Mouse (Mus musculus) embryonic facial prominence, embryonic 13.5 days (tissue): ENCODE measurements around the gene Sapcd1. TPM values are rescaled to one million over a fixed set of nuclear protein-coding genes. Genes with fewer than 3 reads are reported as not detected.

Experiments
- ATAC-seq: fragments of 200-750 bp; cut with Nextera tagmentation; 2 replicates; pipeline ENCODE4 v1.8.0; 2017; ENCODE audit warnings: low read depth; ENCODE audit not compliant: insufficient number of reproducible peaks, insufficient read depth, low FRiP score, low TSS enrichment
- H3K27ac ChIP-seq: fragments of 300-500 bp; sonication (generic); 2 replicates; pipeline ENCODE4 v1.5.1; 2015; ENCODE audit warnings: moderate library complexity, mild to moderate bottlenecking, inconsistent platforms
- H3K27me3 ChIP-seq: fragments of 300-500 bp; sonication (generic); 2 replicates; pipeline ENCODE4 v1.6.1; 2015; ENCODE audit warnings: mild to moderate bottlenecking, inconsistent platforms
- H3K36me3 ChIP-seq: fragments of 300-500 bp; sonication (generic); 2 replicates; pipeline ENCODE4 v1.6.1; 2015; ENCODE audit warnings: mild to moderate bottlenecking, inconsistent platforms
- H3K4me1 ChIP-seq: fragments of 300-500 bp; sonication (generic); 2 replicates; pipeline ENCODE4 v1.6.1; 2015; ENCODE audit warnings: inconsistent platforms
- H3K4me2 ChIP-seq: fragments of 300-500 bp; sonication (generic); 2 replicates; pipeline ENCODE4 v1.6.1; 2015; ENCODE audit warnings: moderate library complexity, mild to moderate bottlenecking, inconsistent platforms
- H3K4me3 ChIP-seq: fragments of 300-500 bp; sonication (generic); 2 replicates; pipeline ENCODE4 v1.5.1; 2015; ENCODE audit warnings: mild to moderate bottlenecking, inconsistent platforms
- H3K9ac ChIP-seq: fragments of 300-500 bp; sonication (generic); 2 replicates; pipeline ENCODE4 v1.6.1; 2015; ENCODE audit warnings: mild to moderate bottlenecking, inconsistent platforms
- H3K9me3 ChIP-seq: fragments of 300-500 bp; sonication (generic); 2 replicates; pipeline ENCODE4 v1.6.1; 2016; ENCODE audit warnings: inconsistent platforms
- WGBS: fragments of 180-500 bp; shearing (Covaris S2); methylation state at CpG from one replicate; pipeline ENCODE4 v1.1.7; 2015; ENCODE audit warnings: mixed read lengths; 5-methylcytosine and 5-hydroxymethylcytosine counted together
- polyA plus RNA-seq: library from polyadenylated mRNA; unstranded; fragments of >200 nt; fragmentation: Nextera tagmentation; extraction: Ambion mirVana; gene quantifications from 2 replicates; pipeline ENCODE4 v1.2.1, GENCODE M21; 2015

Gene Sapcd1
- polyA plus RNA-seq, 1 experiment from 2014 or later: 19.5 TPM

DNA sequence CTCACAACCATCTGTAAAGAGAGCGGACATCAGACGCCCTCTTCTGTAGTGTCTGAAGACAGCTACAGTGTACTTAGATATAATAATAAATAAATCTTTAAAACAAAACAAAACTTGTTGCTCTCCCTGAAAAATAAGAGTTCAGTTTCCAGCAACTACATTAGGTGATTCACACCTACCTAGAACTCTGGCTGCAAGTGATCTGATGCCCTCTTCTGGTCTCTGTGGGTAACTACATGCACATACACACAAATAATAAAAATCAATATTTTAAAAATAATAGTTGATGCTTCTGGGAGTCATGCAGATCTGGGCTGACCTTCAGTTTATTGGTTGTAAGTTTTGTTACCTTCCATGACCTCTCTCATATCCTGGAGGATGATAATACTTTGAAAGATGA lies 43.6 kb downstream of the Sapcd1 start:
- no peak overlapping the region for H3K9ac ChIP-seq
- peaks cover 13% of the 10 kb centered on the region for H3K4me1 ChIP-seq
- no peaks in the 10 kb centered on the region for H3K9me3 ChIP-seq
- no peak overlapping the region for H3K27ac ChIP-seq
- no peak for ATAC-seq
- H3K27me3 ChIP-seq: no peaks in the 10 kb centered on the region
- peaks cover 32% of the 10 kb centered on the region for H3K36me3 ChIP-seq
- H3K4me2 ChIP-seq: no peak overlapping the region
- H3K4me3 ChIP-seq: no peak overlapping the region
- WGBS: 76% methylated on average over 2 of the region's 2 CpGs

- H3K27ac ChIP-seq: peak overlapping the region; percentile 100
- peak overlapping the region; percentile 87 for H3K4me3 ChIP-seq
- H3K36me3 ChIP-seq: peaks cover 20% of the 10 kb centered on the region
- WGBS: under 1% methylated on average over 15 of the region's 15 CpGs
- peak overlapping the region; percentile 94 for H3K9ac ChIP-seq
- peaks cover 13% of the 10 kb centered on the region for H3K4me1 ChIP-seq
- no peaks in the 10 kb centered on the region for H3K9me3 ChIP-seq
- ATAC-seq: no peak
- peak overlapping the region; percentile 88 for H3K4me2 ChIP-seq
- no peaks in the 10 kb centered on the region for H3K27me3 ChIP-seq
Measured at GRCm38 (mm10) chr17:34982328-34982727, 45.5 kb downstream of the Sapcd1 start.

DNA sequence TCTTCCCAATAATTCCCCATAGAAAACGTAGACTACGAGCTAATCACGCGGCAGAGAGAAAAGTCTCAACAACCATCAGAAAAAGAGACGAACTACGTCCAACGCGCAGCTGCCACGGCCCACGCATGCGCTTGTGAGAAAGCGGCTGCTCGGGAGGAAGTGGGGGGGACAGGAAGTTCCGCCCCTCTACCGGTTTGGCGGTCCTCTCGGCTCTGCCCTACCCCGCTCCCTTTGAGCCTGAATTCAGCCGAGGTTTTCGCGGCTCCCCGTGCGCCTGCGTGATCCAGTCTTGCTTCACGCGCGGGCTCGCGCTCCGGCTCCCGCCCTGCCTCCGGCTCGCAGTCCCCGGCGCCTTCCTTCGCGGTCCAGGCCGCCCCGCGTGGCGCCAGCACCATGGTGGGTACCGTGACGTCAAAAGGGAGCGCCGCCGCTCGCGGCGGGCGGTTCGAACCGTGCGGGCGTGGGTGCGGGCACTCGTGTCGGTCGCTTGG lies 46.1 kb downstream of the Sapcd1 start, which contains the start of gene Lsm2:
Lsm2 (plus strand) TSS at position 173 of the 491 bp plus-strand sequence.
- H3K9ac ChIP-seq: peak within 1 kb of the TSS; percentile 94
- H3K4me1 ChIP-seq: peaks cover 13% of the 10 kb centered on the region
- H3K27me3 ChIP-seq: no peaks in the 10 kb centered on the region
- peaks cover 22% of the 10 kb centered on the region for H3K36me3 ChIP-seq
- peak; percentile 89 for ATAC-seq
- under 1% methylated on average over 58 of the region's 58 CpGs for WGBS
- peak within 1 kb of the TSS; percentile 88 for H3K4me2 ChIP-seq
- H3K27ac ChIP-seq: peak within 1 kb of the TSS; percentile 100
- H3K4me3 ChIP-seq: peak within 1 kb of the TSS; percentile 87
- H3K9me3 ChIP-seq: no peaks in the 10 kb centered on the region

DNA sequence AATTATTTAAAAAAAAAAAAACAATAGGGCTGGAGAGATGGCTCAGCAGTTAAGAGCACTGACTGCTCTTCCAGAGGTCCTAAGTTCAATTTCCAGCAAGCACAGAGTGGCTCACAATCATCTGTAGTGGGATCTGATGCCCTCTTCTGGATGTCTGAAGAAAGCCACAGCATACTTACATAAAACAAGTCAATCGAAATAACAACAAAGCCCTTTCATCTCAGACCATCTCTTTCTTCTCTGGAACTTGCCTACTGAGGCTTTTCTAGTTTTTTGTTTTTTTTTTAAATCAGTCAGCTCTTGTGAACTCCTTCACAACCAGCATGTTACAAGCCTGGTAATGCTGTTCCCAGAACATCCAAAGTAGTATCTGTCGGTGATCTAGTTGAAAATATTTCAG lies 47.2 kb downstream of the Sapcd1 start:
- Histone ChIP-seq H3K36me3 (peaks cover 11% of the 10 kb centered on the region), H3K4me2 (peak overlapping the region; percentile 88), H3K4me1 (peaks cover 13% of the 10 kb centered on the region), H3K9me3 (no peaks in the 10 kb centered on the region), H3K27ac (no peak overlapping the region), H3K4me3 (peak overlapping the region; percentile 87), H3K9ac (peak overlapping the region; percentile 94), H3K27me3 (no peaks in the 10 kb centered on the region)
- no peak for ATAC-seq
- 10% methylated on average over 2 of the region's 2 CpGs for WGBS

DNA sequence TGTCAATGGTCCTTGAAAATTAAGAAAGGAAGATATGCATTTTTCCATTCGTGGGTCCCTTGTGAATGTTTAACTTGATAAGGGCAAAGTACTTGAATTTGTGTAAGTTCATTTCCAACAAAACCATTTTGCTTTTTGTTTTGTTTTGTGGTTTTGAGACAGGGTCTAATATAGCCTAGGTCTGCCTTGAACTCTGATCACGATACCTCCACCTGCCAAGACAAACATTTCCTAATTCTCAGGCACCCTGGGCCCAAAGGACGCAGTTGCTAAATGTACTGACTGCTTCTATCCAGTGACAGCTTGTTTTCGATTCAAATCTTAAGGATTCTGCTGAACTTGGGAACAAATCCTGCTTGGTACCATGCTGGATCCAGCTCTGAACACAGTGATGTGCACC lies 48.2 kb downstream of the Sapcd1 start:
- Histone ChIP-seq H3K9ac (no peak overlapping the region), H3K4me3 (no peak overlapping the region), H3K27ac (no peak overlapping the region), H3K27me3 (no peaks in the 10 kb centered on the region), H3K4me2 (no peak overlapping the region), H3K36me3 (0 out of 2 replicates have a peak, but pooled peaks cover 2% of the 10 kb centered on the region), H3K4me1 (peaks cover 13% of the 10 kb centered on the region), H3K9me3 (no peaks in the 10 kb centered on the region)
- WGBS: 94% methylated on average over 4 of the region's 4 CpGs
- no peak for ATAC-seq

GRCm38 (mm10) chr17:34978239-34978638 lies 49.6 kb downstream of the Sapcd1 start:
- H3K27ac ChIP-seq: no peak overlapping the region
- no peak overlapping the region for H3K9ac ChIP-seq
- ATAC-seq: no peak
- H3K36me3 ChIP-seq: 0 out of 2 replicates have a peak, but pooled peaks cover 2% of the 10 kb centered on the region
- WGBS: 89% methylated on average over 27 of the region's 27 CpGs
- no peaks in the 10 kb centered on the region for H3K9me3 ChIP-seq
- no peak overlapping the region for H3K4me2 ChIP-seq
- peaks cover 4% of the 10 kb centered on the region; the same call in 1 of the 2 replicates for H3K27me3 ChIP-seq
- peaks cover 13% of the 10 kb centered on the region for H3K4me1 ChIP-seq
- no peak overlapping the region for H3K4me3 ChIP-seq

DNA sequence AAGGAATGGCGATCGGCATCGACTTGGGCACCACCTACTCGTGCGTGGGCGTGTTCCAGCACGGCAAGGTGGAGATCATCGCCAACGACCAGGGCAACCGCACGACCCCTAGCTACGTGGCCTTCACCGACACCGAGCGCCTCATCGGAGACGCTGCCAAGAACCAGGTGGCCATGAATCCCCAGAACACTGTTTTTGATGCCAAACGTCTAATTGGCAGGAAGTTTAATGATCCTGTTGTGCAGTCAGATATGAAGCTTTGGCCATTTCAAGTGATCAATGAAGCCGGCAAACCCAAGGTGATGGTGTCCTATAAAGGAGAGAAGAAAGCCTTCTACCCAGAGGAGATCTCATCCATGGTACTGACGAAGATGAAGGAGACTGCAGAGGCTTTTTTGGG lies 50.8 kb downstream of the Sapcd1 start:
- no peak for ATAC-seq
- Histone ChIP-seq H3K4me2 (no peak overlapping the region), H3K9ac (no peak overlapping the region), H3K4me3 (no peak overlapping the region), H3K4me1 (peaks cover 12% of the 10 kb centered on the region), H3K36me3 (0 out of 2 replicates have a peak, but pooled peaks cover 2% of the 10 kb centered on the region), H3K27me3 (peaks cover 4% of the 10 kb centered on the region; the same call in 1 of the 2 replicates), H3K9me3 (no peaks in the 10 kb centered on the region), H3K27ac (no peak overlapping the region)
- 94% methylated on average over 20 of the region's 20 CpGs for WGBS

Other genes with a start within 250 kb of the Sapcd1 start
- not detected in 2 replicates for gene Cyp21a1, start 223.5 kb downstream of the Sapcd1 start, polyA plus RNA-seq
- 25.4 and 29.4 TPM in 2 replicates for gene Stk19, start 191.1 kb downstream of the Sapcd1 start, polyA plus RNA-seq
- 66.3 and 75.1 TPM in 2 replicates for gene Dxo, start 191.0 kb downstream of the Sapcd1 start, polyA plus RNA-seq
- gene Skiv2l, start 177.8 kb downstream of the Sapcd1 start, polyA plus RNA-seq: 52.2 and 55.6 TPM in 2 replicates
- 119 and 126 TPM in 2 replicates for gene Nelfe, start 177.6 kb downstream of the Sapcd1 start, polyA plus RNA-seq
- 1.6 and 5.7 TPM in 2 replicates for gene Cfb, start 165.5 kb downstream of the Sapcd1 start, polyA plus RNA-seq
- 5.5 and 7.1 TPM in 2 replicates for gene Zbtb12, start 148.5 kb downstream of the Sapcd1 start, polyA plus RNA-seq
- not detected in 2 replicates for gene Gm20547, start 146.0 kb downstream of the Sapcd1 start, polyA plus RNA-seq
- gene C2, start 129.8 kb downstream of the Sapcd1 start, polyA plus RNA-seq: 2.7 and 3.2 TPM in 2 replicates
- 98.5 and 100 TPM in 2 replicates for gene Ehmt2, start 129.5 kb downstream of the Sapcd1 start, polyA plus RNA-seq
- 0.24 and 0.83 TPM in 2 replicates for gene Slc44a4, start 113.5 kb downstream of the Sapcd1 start, polyA plus RNA-seq
- gene Neu1, start 96.8 kb downstream of the Sapcd1 start, polyA plus RNA-seq: 18.8 and 20.3 TPM in 2 replicates
- gene Hspa1b, start 68.8 kb downstream of the Sapcd1 start, polyA plus RNA-seq: 0.53 and 0.87 TPM in 2 replicates
- not detected in 2 replicates for gene Gm20481, start 58.1 kb downstream of the Sapcd1 start, polyA plus RNA-seq
- gene Hspa1a, start 55.9 kb downstream of the Sapcd1 start, polyA plus RNA-seq: 5.8 and 6.1 TPM in 2 replicates
- gene Hspa1l, start 55.3 kb downstream of the Sapcd1 start, polyA plus RNA-seq: 0.77 and 0.85 TPM in 2 replicates
- 190 and 227 TPM in 2 replicates for gene Lsm2, start 46.2 kb downstream of the Sapcd1 start, polyA plus RNA-seq
- 102 and 112 TPM in 2 replicates for gene Vars, start 27.0 kb downstream of the Sapcd1 start, polyA plus RNA-seq
- gene Vwa7, start 11.4 kb downstream of the Sapcd1 start, polyA plus RNA-seq: 0.33 and 0.38 TPM in 2 replicates
- gene Msh5, start 18.7 kb upstream of the Sapcd1 start, polyA plus RNA-seq: 3.5 and 3.6 TPM in 2 replicates
- gene Clic1, start 21.9 kb upstream of the Sapcd1 start, polyA plus RNA-seq: 243 and 254 TPM in 2 replicates
- 358 and 374 TPM in 2 replicates for gene Ddah2, start 31.0 kb upstream of the Sapcd1 start, polyA plus RNA-seq
- gene Ly6g6c, start 37.4 kb upstream of the Sapcd1 start, polyA plus RNA-seq: 0.87 and 1.0 TPM in 2 replicates
- 0.77 and 0.89 TPM in 2 replicates for gene Mpig6b, start 38.2 kb upstream of the Sapcd1 start, polyA plus RNA-seq
- gene Ly6g6e, start 48.9 kb upstream of the Sapcd1 start, polyA plus RNA-seq: 4.3 and 4.9 TPM in 2 replicates
- gene Ly6g6d, start 50.0 kb upstream of the Sapcd1 start, polyA plus RNA-seq: 0.77 and 1.3 TPM in 2 replicates
- gene Ly6g6f, start 57.6 kb upstream of the Sapcd1 start, polyA plus RNA-seq: 0.18 and 0.23 TPM in 2 replicates
- gene Abhd16a, start 61.2 kb upstream of the Sapcd1 start, polyA plus RNA-seq: 89.6 and 90.1 TPM in 2 replicates
- gene Ly6g5c, start 80.3 kb upstream of the Sapcd1 start, polyA plus RNA-seq: not detected in 2 replicates
- gene Ly6g5b, start 87.4 kb upstream of the Sapcd1 start, polyA plus RNA-seq: 1.1 and 1.6 TPM in 2 replicates
- gene Gpank1, start 93.4 kb upstream of the Sapcd1 start, polyA plus RNA-seq: 21.1 and 24.1 TPM in 2 replicates
- 278 and 298 TPM in 2 replicates for gene Csnk2b, start 94.0 kb upstream of the Sapcd1 start, polyA plus RNA-seq
- 10.9 and 12.3 TPM in 2 replicates for gene D17H6S53E, start 98.4 kb upstream of the Sapcd1 start, polyA plus RNA-seq
- 0.28 and 8.7 TPM in 2 replicates for gene Apom, start 104.0 kb upstream of the Sapcd1 start, polyA plus RNA-seq
- gene Bag6, start 107.2 kb upstream of the Sapcd1 start, polyA plus RNA-seq: 65.1 and 67.8 TPM in 2 replicates
- gene Prrc2a, start 136.9 kb upstream of the Sapcd1 start, polyA plus RNA-seq: 193 and 244 TPM in 2 replicates
- 8.1 and 9.8 TPM in 2 replicates for gene Aif1, start 148.1 kb upstream of the Sapcd1 start, polyA plus RNA-seq
- gene Lst1, start 160.4 kb upstream of the Sapcd1 start, polyA plus RNA-seq: 13.1 and 16.1 TPM in 2 replicates
- gene Ltb, start 166.4 kb upstream of the Sapcd1 start, polyA plus RNA-seq: 1.8 and 2.1 TPM in 2 replicates
- gene Tnf, start 174.0 kb upstream of the Sapcd1 start, polyA plus RNA-seq: 0.37 TPM in 1 of 2 replicates, not detected in the other
- gene Lta, start 177.3 kb upstream of the Sapcd1 start, polyA plus RNA-seq: 0.24 TPM in 1 of 2 replicates, not detected in the other
- not detected in 2 replicates for gene Gm16181, start 192.8 kb upstream of the Sapcd1 start, polyA plus RNA-seq
- gene Atp6v1g2, start 205.6 kb upstream of the Sapcd1 start, polyA plus RNA-seq: 3.9 and 4.1 TPM in 2 replicates
- gene Nfkbil1, start 207.8 kb upstream of the Sapcd1 start, polyA plus RNA-seq: 10.4 and 12.0 TPM in 2 replicates
- gene Ddx39b, start 213.7 kb upstream of the Sapcd1 start, polyA plus RNA-seq: 498 and 543 TPM in 2 replicates
- gene H2-D1, start 234.7 kb upstream of the Sapcd1 start, polyA plus RNA-seq: 28.7 and 30.7 TPM in 2 replicates